Mouse (Mus musculus) left cerebral cortex, adult 8-10 months (tissue): Measurements from ENCODE around the gene Scgb1b7. TPM values are rescaled to one million over a fixed set of nuclear protein-coding genes. Genes with fewer than 3 reads are reported as not detected.
"Not testable (repeated sequence)": the region's sequence is repeated elsewhere in the genome, so short reads cannot be mapped to it uniquely, and the experiment has no call there.

ENCODE experiments used
- DNase-seq, 2 experiments: peaks; one replicate each; pipeline ENCODE4 v3.0.0; 2022; ENCODE audit warnings: low spot score in 2 of 2
- total RNA-seq, 4 experiments: library from RNA; stranded (reverse); gene quantifications; 2 replicates each; pipeline ENCODE4 v1.2.4; 2022

The Scgb1b7 gene
- total RNA-seq = not detected

DNA sequence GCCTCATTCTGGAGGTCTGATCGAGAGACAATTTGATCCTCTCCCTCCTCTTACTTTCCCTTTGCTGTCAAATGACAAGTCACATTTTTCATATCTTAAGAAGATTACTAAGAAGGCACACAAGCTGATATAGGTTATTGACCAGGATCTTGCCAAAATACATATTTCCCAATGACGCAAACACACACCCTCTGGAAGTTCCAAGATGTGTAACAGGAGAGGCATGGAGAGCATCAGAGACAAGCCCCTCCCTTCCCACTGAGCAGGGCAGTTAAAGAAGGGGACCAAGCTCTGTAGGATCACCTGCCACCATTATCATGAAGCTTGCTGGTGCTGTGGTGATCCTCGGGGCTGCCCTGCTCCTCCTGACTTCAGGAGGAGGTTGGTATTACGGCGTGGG lies at the start of gene Scgb1b7:
Scgb1b7 (plus strand) TSS at position 301 of the 400 bp plus-strand sequence.
- DNase-seq = not testable (repeated sequence)

DNA sequence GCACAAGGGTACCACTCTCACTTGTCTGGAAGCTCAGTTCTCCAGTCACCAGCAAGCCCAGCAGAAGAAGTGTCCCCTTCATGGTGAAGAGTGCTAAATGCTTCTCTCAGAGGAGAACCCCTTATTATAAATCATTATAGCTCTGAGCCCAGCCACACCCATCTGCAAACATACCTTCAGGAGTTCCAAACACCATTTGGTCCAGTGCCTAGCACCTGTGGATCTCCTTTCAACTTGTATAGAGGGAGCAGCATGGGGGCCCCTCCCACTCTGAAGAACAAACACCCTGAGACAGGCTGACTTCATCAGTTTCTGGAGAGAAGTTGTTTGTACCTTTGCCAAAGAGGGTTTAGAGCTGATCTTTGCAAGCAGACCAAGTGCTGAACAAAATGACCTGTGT lies 6.8 kb upstream of the Scgb1b7 start, which contains the start of gene Scgb2b7:
Scgb2b7 (minus strand) TSS at position 101 of the 400 bp plus-strand sequence.
- not testable (repeated sequence) for DNase-seq

Other genes with a start within 250 kb of the Scgb1b7 start
- not detected for gene Scgb2b7, start 6.9 kb upstream of the Scgb1b7 start, total RNA-seq